Mouse (Mus musculus): ENCODE data around the gene Pcnx.

DNA sequence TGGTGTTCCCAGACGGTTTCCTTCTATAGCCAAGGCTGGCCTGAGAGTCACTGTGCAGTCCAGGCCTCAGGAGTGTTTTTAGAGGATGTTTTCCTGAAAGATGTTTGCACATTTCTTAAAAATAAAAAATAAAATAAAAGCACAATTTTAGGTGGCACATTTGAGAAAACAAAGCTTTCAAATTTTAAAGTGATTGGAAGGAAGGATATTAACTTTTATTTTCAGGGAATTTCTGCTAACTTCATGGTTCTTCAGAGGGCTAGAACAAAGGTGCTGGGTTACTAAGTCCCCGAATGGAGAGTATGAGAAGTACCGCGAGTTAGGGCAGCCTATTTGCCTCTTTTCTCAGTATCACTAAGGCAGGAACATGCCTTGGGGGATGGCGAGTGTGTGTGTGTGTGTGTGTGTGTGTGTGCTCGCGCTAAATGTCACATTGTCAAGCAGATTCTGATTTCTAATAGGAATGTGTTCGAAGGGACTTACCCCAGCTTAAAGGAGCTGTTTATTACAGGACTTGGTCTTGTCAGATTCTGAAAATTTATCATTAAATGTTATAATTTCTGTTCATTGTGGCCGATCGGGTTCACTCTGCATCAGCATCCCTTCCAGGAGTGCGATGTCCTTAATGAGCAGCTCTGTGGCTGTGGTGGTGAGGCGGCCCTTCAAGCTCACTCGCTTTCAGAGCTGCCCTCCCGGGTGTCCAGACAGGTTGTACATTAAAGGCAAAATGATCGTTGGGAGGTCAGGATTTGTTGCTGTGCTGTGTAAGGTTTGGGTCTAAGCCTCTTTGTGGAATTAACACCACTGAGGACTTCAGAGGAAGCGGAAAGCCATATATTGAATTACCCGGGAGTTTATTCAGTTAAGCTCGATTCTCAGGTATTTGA, 1.6 kb downstream of the Pcnx start:
- TF ChIP-seq POLR2A (IDR thresholded peaks at IDR 0.05; ENCODE audit: low read depth, low read length): no peak
- no peak for TF ChIP-seq CTCF (IDR thresholded peaks at IDR 0.05; ENCODE audit: extremely low read depth, insufficient read length, insufficient replicate concordance, low read depth, low read length)
